Mouse (Mus musculus): ENCODE measurements around the gene Snrpb2. TPM values are rescaled to one million over a fixed set of nuclear protein-coding genes. Genes with fewer than 3 reads are reported as not detected.

Snrpb2 gene
- polyA plus RNA-seq, 1 experiment from 2014 or later, result 81.7 TPM

GRCm38 (mm10) chr2:143078198-143078851 is 15.5 kb downstream of the Snrpb2 start, which contains the start of gene Otor:
Gene Otor (plus strand): TSS chr2:143078473.
- Histone ChIP-seq H3K4me3 (ENCODE audit: low read depth, low read length) (no peak within 1 kb of the TSS), H3K27me3 (replicated peaks; ENCODE audit: control insufficient read depth, insufficient read depth, low read length) (no peaks in the 10 kb centered on the region), H3K4me2 (ENCODE audit: low read length) (no peak within 1 kb of the TSS), H3K36me3 (ENCODE audit: control insufficient read depth, insufficient read depth, low read length) (no peaks in the 10 kb centered on the region), H3K9me3 (ENCODE audit: control insufficient read depth, low read length) (no peaks in the 10 kb centered on the region), H3K27ac (ENCODE audit: low read depth) (no peak within 1 kb of the TSS), H3K4me1 (replicated peaks; ENCODE audit: control insufficient read depth, insufficient read depth, low read length) (peaks cover 11% of the 10 kb centered on the region), H3K9ac (ENCODE audit: low read length) (no peak within 1 kb of the TSS)
- ATAC-seq (replicated peaks; ENCODE audit: low FRiP score, low TSS enrichment, low read depth) (no peak), DNase-seq (ENCODE audit: low spot score) (no peak)
- WGBS, result 45% methylated on average over 8 of the region's 8 CpGs

GRCm38 (mm10) chr2:143081693-143082092 is 18.9 kb downstream of the Snrpb2 start:
- ATAC-seq (replicated peaks; ENCODE audit: low FRiP score, low TSS enrichment, low read depth), result no peak
- no peak for DNase-seq (ENCODE audit: low spot score)

GRCm38 (mm10) chr2:143084852-143085397 is 22.1 kb downstream of the Snrpb2 start:
- Histone ChIP-seq H3K36me3 (ENCODE audit: control insufficient read depth, insufficient read depth, low read length) (no peaks in the 10 kb centered on the region), H3K9ac (ENCODE audit: low read length) (no peak overlapping the region), H3K4me2 (ENCODE audit: low read length) (no peak overlapping the region), H3K4me3 (ENCODE audit: low read depth, low read length) (no peak overlapping the region), H3K9me3 (ENCODE audit: control insufficient read depth, low read length) (no peaks in the 10 kb centered on the region), H3K27me3 (replicated peaks; ENCODE audit: control insufficient read depth, insufficient read depth, low read length) (no peaks in the 10 kb centered on the region), H3K4me1 (replicated peaks; ENCODE audit: control insufficient read depth, insufficient read depth, low read length) (0 out of 2 replicates have a peak, but pooled peaks cover 4% of the 10 kb centered on the region), H3K27ac (ENCODE audit: low read depth) (no peak overlapping the region)
- no peak for DNase-seq (ENCODE audit: low spot score)
- ATAC-seq (replicated peaks; ENCODE audit: low FRiP score, low TSS enrichment, low read depth), result no peak
- 60% methylated on average over 2 of the region's 2 CpGs for WGBS

More at GRCm38 (mm10) chr2:143081693-143082092, 18.9 kb downstream of the Snrpb2 start:
- Histone ChIP-seq H3K36me3 (ENCODE audit: control insufficient read depth, insufficient read depth, low read length) (no peaks in the 10 kb centered on the region), H3K9ac (ENCODE audit: low read length) (no peak overlapping the region), H3K27me3 (replicated peaks; ENCODE audit: control insufficient read depth, insufficient read depth, low read length) (no peaks in the 10 kb centered on the region), H3K9me3 (ENCODE audit: control insufficient read depth, low read length) (no peaks in the 10 kb centered on the region), H3K4me1 (replicated peaks; ENCODE audit: control insufficient read depth, insufficient read depth, low read length) (peaks cover 11% of the 10 kb centered on the region), H3K4me3 (ENCODE audit: low read depth, low read length) (no peak overlapping the region), H3K4me2 (ENCODE audit: low read length) (no peak overlapping the region), H3K27ac (ENCODE audit: low read depth) (peak overlapping the region; percentile 2; the same call in 1 of the 2 replicates)
- 53% methylated on average over 3 of the region's 3 CpGs for WGBS

GRCm38 (mm10) chr2:143089866-143090265 is 27.0 kb downstream of the Snrpb2 start:
- H3K36me3 ChIP-seq (ENCODE audit: control insufficient read depth, insufficient read depth, low read length), result no peaks in the 10 kb centered on the region
- ATAC-seq (replicated peaks; ENCODE audit: low FRiP score, low TSS enrichment, low read depth), result no peak
- no peak overlapping the region for H3K9ac ChIP-seq (ENCODE audit: low read length)

GRCm38 (mm10) chr2:143093726-143094125 is 30.9 kb downstream of the Snrpb2 start:
- 18% methylated on average over 6 of the region's 6 CpGs for WGBS
- no peak overlapping the region for H3K4me2 ChIP-seq (ENCODE audit: low read length)

More at GRCm38 (mm10) chr2:143089866-143090265, 27.0 kb downstream of the Snrpb2 start:
- WGBS, result 74% methylated on average over 8 of the region's 8 CpGs
- H3K4me3 ChIP-seq (ENCODE audit: low read depth, low read length), result no peak overlapping the region
- H3K4me2 ChIP-seq (ENCODE audit: low read length), result no peak overlapping the region
- H3K27ac ChIP-seq (ENCODE audit: low read depth), result no peak overlapping the region
- DNase-seq (ENCODE audit: low spot score), result no peak
- H3K9me3 ChIP-seq (ENCODE audit: control insufficient read depth, low read length), result no peaks in the 10 kb centered on the region
- H3K27me3 ChIP-seq (replicated peaks; ENCODE audit: control insufficient read depth, insufficient read depth, low read length), result no peaks in the 10 kb centered on the region
- H3K4me1 ChIP-seq (replicated peaks; ENCODE audit: control insufficient read depth, insufficient read depth, low read length), result no peaks in the 10 kb centered on the region

GRCm38 (mm10) chr2:143094761-143095160 is 31.9 kb downstream of the Snrpb2 start:
- Histone ChIP-seq H3K9me3 (ENCODE audit: control insufficient read depth, low read length) (no peaks in the 10 kb centered on the region), H3K4me1 (replicated peaks; ENCODE audit: control insufficient read depth, insufficient read depth, low read length) (no peaks in the 10 kb centered on the region), H3K27ac (ENCODE audit: low read depth) (no peak overlapping the region), H3K4me3 (ENCODE audit: low read depth, low read length) (no peak overlapping the region), H3K9ac (ENCODE audit: low read length) (no peak overlapping the region), H3K27me3 (replicated peaks; ENCODE audit: control insufficient read depth, insufficient read depth, low read length) (no peaks in the 10 kb centered on the region), H3K4me2 (ENCODE audit: low read length) (no peak overlapping the region), H3K36me3 (ENCODE audit: control insufficient read depth, insufficient read depth, low read length) (no peaks in the 10 kb centered on the region)
- WGBS, result 60% methylated on average over 6 of the region's 6 CpGs
- DNase-seq (ENCODE audit: low spot score) (no peak), ATAC-seq (replicated peaks; ENCODE audit: low FRiP score, low TSS enrichment, low read depth) (no peak)

More at GRCm38 (mm10) chr2:143093726-143094125, 30.9 kb downstream of the Snrpb2 start:
- peak; percentile 74 for DNase-seq (ENCODE audit: low spot score)
- Histone ChIP-seq H3K9ac (ENCODE audit: low read length) (no peak overlapping the region), H3K36me3 (ENCODE audit: control insufficient read depth, insufficient read depth, low read length) (no peaks in the 10 kb centered on the region), H3K9me3 (ENCODE audit: control insufficient read depth, low read length) (no peaks in the 10 kb centered on the region), H3K27me3 (replicated peaks; ENCODE audit: control insufficient read depth, insufficient read depth, low read length) (no peaks in the 10 kb centered on the region), H3K4me3 (ENCODE audit: low read depth, low read length) (no peak overlapping the region), H3K4me1 (replicated peaks; ENCODE audit: control insufficient read depth, insufficient read depth, low read length) (no peaks in the 10 kb centered on the region), H3K27ac (ENCODE audit: low read depth) (no peak overlapping the region)
- peak; percentile 83 for ATAC-seq (replicated peaks; ENCODE audit: low FRiP score, low TSS enrichment, low read depth)

- ATAC-seq (replicated peaks; ENCODE audit: low FRiP score, low TSS enrichment, low read depth) (no peak), DNase-seq (ENCODE audit: low spot score) (no peak)
- no peak overlapping the region for H3K9ac ChIP-seq (ENCODE audit: low read length)
- H3K4me1 ChIP-seq (replicated peaks; ENCODE audit: control insufficient read depth, insufficient read depth, low read length), result no peaks in the 10 kb centered on the region
- no peak overlapping the region for H3K4me2 ChIP-seq (ENCODE audit: low read length)
- H3K27ac ChIP-seq (ENCODE audit: low read depth), result no peak overlapping the region
- H3K4me3 ChIP-seq (ENCODE audit: low read depth, low read length), result no peak overlapping the region
- WGBS, result 58% methylated on average over 1 of the region's 1 CpGs
- H3K27me3 ChIP-seq (replicated peaks; ENCODE audit: control insufficient read depth, insufficient read depth, low read length), result no peaks in the 10 kb centered on the region
- H3K36me3 ChIP-seq (ENCODE audit: control insufficient read depth, insufficient read depth, low read length), result no peaks in the 10 kb centered on the region
- H3K9me3 ChIP-seq (ENCODE audit: control insufficient read depth, low read length), result no peaks in the 10 kb centered on the region
These were observed 34.3 kb downstream of the Snrpb2 start for GRCm38 (mm10) chr2:143097170-143097569.

GRCm38 (mm10) chr2:143113859-143114258 is 51.0 kb downstream of the Snrpb2 start:
- 86% methylated on average over 1 of the region's 1 CpGs for WGBS
- Histone ChIP-seq H3K36me3 (ENCODE audit: control insufficient read depth, insufficient read depth, low read length) (no peaks in the 10 kb centered on the region), H3K4me3 (ENCODE audit: low read depth, low read length) (no peak overlapping the region), H3K27me3 (replicated peaks; ENCODE audit: control insufficient read depth, insufficient read depth, low read length) (no peaks in the 10 kb centered on the region), H3K4me2 (ENCODE audit: low read length) (no peak overlapping the region), H3K9me3 (ENCODE audit: control insufficient read depth, low read length) (no peaks in the 10 kb centered on the region), H3K4me1 (replicated peaks; ENCODE audit: control insufficient read depth, insufficient read depth, low read length) (no peaks in the 10 kb centered on the region), H3K27ac (ENCODE audit: low read depth) (no peak overlapping the region), H3K9ac (ENCODE audit: low read length) (no peak overlapping the region)
- ATAC-seq (replicated peaks; ENCODE audit: low FRiP score, low TSS enrichment, low read depth), result no peak
- no peak for DNase-seq (ENCODE audit: low spot score)

GRCm38 (mm10) chr2:143114716-143115115 is 51.9 kb downstream of the Snrpb2 start:
- Histone ChIP-seq H3K4me3 (ENCODE audit: low read depth, low read length) (no peak overlapping the region), H3K9ac (ENCODE audit: low read length) (no peak overlapping the region), H3K27ac (ENCODE audit: low read depth) (no peak overlapping the region), H3K4me1 (replicated peaks; ENCODE audit: control insufficient read depth, insufficient read depth, low read length) (no peaks in the 10 kb centered on the region), H3K27me3 (replicated peaks; ENCODE audit: control insufficient read depth, insufficient read depth, low read length) (no peaks in the 10 kb centered on the region), H3K9me3 (ENCODE audit: control insufficient read depth, low read length) (no peaks in the 10 kb centered on the region), H3K4me2 (ENCODE audit: low read length) (no peak overlapping the region), H3K36me3 (ENCODE audit: control insufficient read depth, insufficient read depth, low read length) (no peaks in the 10 kb centered on the region)
- 77% methylated on average over 4 of the region's 4 CpGs for WGBS
- DNase-seq (ENCODE audit: low spot score) (no peak), ATAC-seq (replicated peaks; ENCODE audit: low FRiP score, low TSS enrichment, low read depth) (no peak)
